Mouse (Mus musculus) intestine, embryonic 14.5 days (tissue): ENCODE data around the gene Parp9. TPM values are rescaled to one million over a fixed set of nuclear protein-coding genes. Genes with fewer than 3 reads are reported as not detected.
A peak's percentile ranks its signal among the peaks of the same experiment; 100 is the strongest.

Experiments
- ATAC-seq: fragments of 200-750 bp; cut with Nextera tagmentation; replicated peaks from 2 replicates; pipeline ENCODE4 v1.8.0; 2017; ENCODE audit warnings: low read depth, moderate number of reproducible peaks, moderate TSS enrichment, moderate library complexity; ENCODE audit not compliant: low FRiP score, low TSS enrichment
- DNase-seq: peaks from one replicate; pipeline ENCODE4 v3.0.0-alpha.2; 2018; ENCODE audit warnings: low spot score
- H3K27ac ChIP-seq: fragments of 300-500 bp; sonication (generic); 2 replicates; pipeline ENCODE4 v1.5.1; 2014; ENCODE audit warnings: low read depth, mild to moderate bottlenecking, control low read depth
- H3K27me3 ChIP-seq: fragments of 300-500 bp; sonication (generic); replicated peaks from 2 replicates; pipeline ENCODE4 v1.6.1; 2014; ENCODE audit warnings: low read length, control low read depth; ENCODE audit not compliant: control insufficient read depth, insufficient read depth
- H3K36me3 ChIP-seq: fragments of 300-500 bp; sonication (generic); 2 replicates; pipeline ENCODE4 v1.6.1; 2014; ENCODE audit warnings: low read length, control low read depth; ENCODE audit not compliant: control insufficient read depth, insufficient read depth
- H3K4me1 ChIP-seq: fragments of 300-500 bp; sonication (generic); replicated peaks from 2 replicates; pipeline ENCODE4 v1.6.1; 2014; ENCODE audit warnings: low read length, control low read depth, mixed read lengths; ENCODE audit not compliant: control insufficient read depth, insufficient read depth
- H3K4me2 ChIP-seq: fragments of 300-500 bp; sonication (generic); 2 replicates; pipeline ENCODE4 v1.6.1; 2014; ENCODE audit warnings: low read length
- H3K4me3 ChIP-seq: fragments of 300-500 bp; sonication (generic); 2 replicates; pipeline ENCODE4 v1.5.1; 2014; ENCODE audit warnings: low read depth, low read length, control low read depth, mixed read lengths
- H3K9ac ChIP-seq: fragments of 300-500 bp; sonication (generic); 2 replicates; pipeline ENCODE4 v1.6.1; 2014; ENCODE audit warnings: mild to moderate bottlenecking, low read length
- H3K9me3 ChIP-seq: fragments of 300-500 bp; sonication (generic); 2 replicates; pipeline ENCODE4 v1.6.1; 2016; ENCODE audit warnings: low read length, control low read depth; ENCODE audit not compliant: control insufficient read depth
- WGBS: fragments of 180-500 bp; shearing (Covaris S2); extraction: QIAGEN DNeasy Blood & Tissue Kit; methylation state at CpG from one replicate; pipeline ENCODE4 v1.1.7; 2014; 5-methylcytosine and 5-hydroxymethylcytosine counted together
- polyA plus RNA-seq: library from polyadenylated mRNA; unstranded; fragments of >200 nt; fragmentation: Nextera tagmentation; extraction: Ambion mirVana; gene quantifications from 2 replicates; pipeline ENCODE4 v1.2.1, GENCODE M21; 2014

Parp9 gene
- polyA plus RNA-seq, 1 experiment from 2014 or later, result 9.3 TPM

- no peak for ATAC-seq
- Histone ChIP-seq H3K27me3 (no peaks in the 10 kb centered on the region), H3K4me3 (no peak overlapping the region), H3K9ac (no peak overlapping the region), H3K4me1 (no peaks in the 10 kb centered on the region), H3K27ac (no peak overlapping the region), H3K36me3 (no peaks in the 10 kb centered on the region), H3K9me3 (no peaks in the 10 kb centered on the region), H3K4me2 (no peak overlapping the region)
- DNase-seq, result no peak
- 72% methylated on average over 2 of the region's 2 CpGs for WGBS
Measured at GRCm38 (mm10) chr16:35921676-35922235, 16.5 kb upstream of the Parp9 start.

GRCm38 (mm10) chr16:35922301-35922895, 15.9 kb upstream of the Parp9 start:
- no peak overlapping the region for H3K9ac ChIP-seq
- no peaks in the 10 kb centered on the region for H3K4me1 ChIP-seq
- DNase-seq, result no peak
- WGBS, result 67% methylated on average over 3 of the region's 3 CpGs
- H3K27me3 ChIP-seq, result no peaks in the 10 kb centered on the region
- H3K27ac ChIP-seq, result no peak overlapping the region
- no peak overlapping the region for H3K4me2 ChIP-seq
- H3K4me3 ChIP-seq, result no peak overlapping the region
- no peaks in the 10 kb centered on the region for H3K9me3 ChIP-seq
- no peak for ATAC-seq
- H3K36me3 ChIP-seq, result no peaks in the 10 kb centered on the region

DNA sequence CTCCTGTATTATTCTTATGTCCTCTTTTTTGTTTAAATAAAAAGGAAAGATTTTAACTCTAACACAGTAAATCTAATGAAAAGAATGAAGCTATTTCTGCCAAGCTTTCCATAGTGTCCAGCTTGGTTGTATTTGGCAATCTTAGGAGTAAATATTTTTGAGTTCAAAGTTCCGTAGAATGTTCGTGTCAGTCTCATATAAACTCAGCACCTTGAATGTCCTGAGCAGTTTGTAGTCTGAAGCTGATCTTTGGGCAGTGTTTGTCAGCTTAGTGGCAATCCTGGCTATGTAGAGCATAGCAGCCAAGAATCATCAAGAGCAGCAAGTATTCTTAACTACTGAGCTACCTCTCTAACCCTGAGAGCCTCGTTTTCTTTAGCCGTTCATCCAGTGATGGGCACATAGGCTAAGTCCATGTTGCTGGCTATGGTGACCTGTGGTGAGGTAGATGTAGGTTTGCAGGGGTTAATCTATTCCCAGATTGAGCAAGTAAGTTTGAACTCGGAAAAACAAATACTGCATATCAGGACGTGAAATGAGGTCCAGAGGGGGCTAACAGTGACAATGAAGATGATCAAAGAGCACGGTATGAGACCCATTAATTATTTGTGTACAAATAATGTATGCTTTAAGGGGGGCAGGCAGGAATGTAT, 14.6 kb upstream of the Parp9 start:
- DNase-seq (no peak), ATAC-seq (no peak)
- no peaks in the 10 kb centered on the region for H3K9me3 ChIP-seq
- H3K4me1 ChIP-seq, result no peaks in the 10 kb centered on the region
- H3K4me2 ChIP-seq, result no peak overlapping the region
- WGBS, result 74% methylated on average over 7 of the region's 7 CpGs
- no peak overlapping the region for H3K4me3 ChIP-seq
- H3K27me3 ChIP-seq, result no peaks in the 10 kb centered on the region
- H3K9ac ChIP-seq, result no peak overlapping the region
- no peak overlapping the region for H3K27ac ChIP-seq
- H3K36me3 ChIP-seq, result no peaks in the 10 kb centered on the region

DNA sequence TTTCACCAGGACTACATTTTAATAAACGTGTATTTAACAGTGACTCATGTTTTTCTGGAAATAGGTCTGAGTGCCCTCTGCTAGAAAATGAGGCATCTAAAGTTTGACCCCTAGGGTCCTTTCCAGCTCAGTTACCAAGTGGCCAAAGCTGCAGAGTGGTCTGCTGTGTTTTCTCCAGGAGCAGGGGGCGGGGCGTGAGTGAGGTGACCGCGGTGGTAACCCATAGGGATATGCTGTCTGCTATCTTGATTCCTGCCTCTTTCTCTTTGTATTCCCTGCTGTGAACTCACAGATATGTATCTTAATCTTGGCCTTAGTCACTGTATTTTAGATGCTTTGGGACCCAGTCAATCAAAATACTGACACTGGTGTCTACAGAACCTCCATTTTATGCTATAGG, 13.9 kb upstream of the Parp9 start:
- H3K27ac ChIP-seq, result no peak overlapping the region
- H3K4me1 ChIP-seq, result no peaks in the 10 kb centered on the region
- 86% methylated on average over 5 of the region's 5 CpGs for WGBS
- no peak overlapping the region for H3K4me2 ChIP-seq
- ATAC-seq, result no peak
- no peak for DNase-seq
- no peaks in the 10 kb centered on the region for H3K27me3 ChIP-seq
- H3K4me3 ChIP-seq, result no peak overlapping the region
- no peaks in the 10 kb centered on the region for H3K9me3 ChIP-seq
- no peaks in the 10 kb centered on the region for H3K36me3 ChIP-seq
- H3K9ac ChIP-seq, result no peak overlapping the region

DNA sequence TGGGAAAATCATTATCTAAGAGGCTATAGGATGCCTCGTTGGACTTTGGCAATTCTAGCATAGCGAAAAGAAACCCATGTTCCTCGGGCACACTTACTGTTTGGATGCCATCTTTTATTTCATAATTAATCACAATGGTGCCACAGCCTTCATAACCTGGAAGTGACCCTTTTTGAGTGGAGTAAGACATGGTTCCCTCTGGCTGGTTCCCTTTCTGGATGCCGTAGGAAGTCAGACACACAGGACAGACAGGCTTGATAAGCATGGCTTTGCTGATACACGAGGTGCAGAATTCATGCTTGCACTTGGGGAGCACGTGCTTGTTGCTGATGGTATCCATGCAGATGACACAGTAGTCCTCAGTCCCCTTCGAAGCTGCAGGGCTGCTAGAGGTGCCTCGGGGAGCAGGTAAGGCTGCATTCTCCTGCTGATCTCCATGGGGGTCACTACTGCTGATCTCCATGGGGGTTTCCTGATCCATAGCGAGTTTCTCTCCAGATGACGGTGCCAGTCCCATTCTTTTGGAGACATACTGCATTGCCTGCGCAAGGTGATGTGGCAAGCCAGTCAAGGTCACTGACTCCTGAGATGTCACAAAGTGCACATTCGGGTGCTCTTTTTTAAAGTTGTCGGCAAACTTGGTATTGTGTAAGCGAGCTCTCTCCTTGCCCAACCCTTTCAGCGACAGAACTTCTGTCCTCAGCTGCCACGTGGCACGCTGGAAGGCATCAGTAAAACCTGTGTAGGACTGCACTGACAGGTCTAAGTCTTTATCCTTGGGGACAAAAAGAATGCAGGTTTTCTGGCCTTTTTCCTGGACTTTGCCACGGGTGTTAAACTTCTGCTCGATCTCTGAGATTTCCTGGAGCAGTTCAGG, 5.9 kb upstream of the Parp9 start:
- ATAC-seq (no peak), DNase-seq (no peak)
- no peak overlapping the region for H3K4me3 ChIP-seq
- H3K9me3 ChIP-seq, result no peaks in the 10 kb centered on the region
- no peak overlapping the region for H3K4me2 ChIP-seq
- H3K27ac ChIP-seq, result no peak overlapping the region
- no peaks in the 10 kb centered on the region for H3K4me1 ChIP-seq
- H3K36me3 ChIP-seq, result 0 out of 2 replicates have a peak, but pooled peaks cover 3% of the 10 kb centered on the region
- WGBS, result 86% methylated on average over 19 of the region's 19 CpGs
- H3K27me3 ChIP-seq, result no peaks in the 10 kb centered on the region
- no peak overlapping the region for H3K9ac ChIP-seq

DNA sequence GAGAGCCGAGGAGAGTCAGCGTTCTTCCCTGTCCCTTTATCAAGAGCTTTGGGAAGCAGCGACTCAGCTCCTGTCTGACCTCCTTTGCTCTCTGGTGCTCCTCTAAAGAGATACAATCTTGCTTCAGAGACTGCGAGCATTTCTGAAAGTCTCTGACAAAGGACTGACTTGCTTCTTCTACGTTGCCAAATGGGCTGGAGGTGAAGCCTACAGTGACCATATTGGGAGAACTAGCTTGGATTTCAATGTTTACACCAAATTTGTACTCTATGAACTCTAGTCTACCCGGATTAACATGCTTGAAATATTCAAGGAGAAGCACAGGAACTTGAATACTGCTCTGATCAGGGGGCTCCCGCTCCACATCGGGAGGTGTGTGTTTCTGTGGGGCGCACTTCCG, 5.1 kb upstream of the Parp9 start:
- Histone ChIP-seq H3K27ac (no peak overlapping the region), H3K4me3 (no peak overlapping the region), H3K36me3 (0 out of 2 replicates have a peak, but pooled peaks cover 3% of the 10 kb centered on the region), H3K9me3 (no peaks in the 10 kb centered on the region), H3K27me3 (no peaks in the 10 kb centered on the region), H3K4me1 (no peaks in the 10 kb centered on the region), H3K4me2 (no peak overlapping the region), H3K9ac (no peak overlapping the region)
- WGBS, result 83% methylated on average over 10 of the region's 10 CpGs
- ATAC-seq, result no peak
- no peak for DNase-seq

DNA sequence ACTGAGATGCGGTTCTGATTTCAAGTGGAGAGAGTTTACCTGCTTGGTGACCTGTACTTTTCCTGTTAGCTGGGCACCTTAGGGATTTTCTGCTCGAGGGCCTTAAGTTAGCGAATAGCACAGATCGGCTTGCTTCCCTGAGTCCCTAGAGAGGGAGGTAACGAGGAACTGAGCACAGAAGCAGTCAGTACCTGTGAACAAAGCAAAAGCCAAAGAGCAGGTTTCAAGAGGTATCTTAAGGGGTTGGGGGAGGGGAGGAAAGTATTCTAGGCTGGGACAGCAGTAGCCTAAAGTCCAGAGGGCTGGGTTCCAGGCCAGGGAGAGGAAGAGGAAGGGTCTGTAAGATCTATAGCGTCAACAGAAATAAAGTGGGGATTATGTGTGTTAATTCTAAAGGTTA, 991 bp downstream of the Parp9 start:
- H3K4me3 ChIP-seq, result peak overlapping the region; percentile 76
- H3K4me1 ChIP-seq, result peaks cover 4% of the 10 kb centered on the region
- ATAC-seq (peak; percentile 26), DNase-seq (peak; percentile 55)
- H3K36me3 ChIP-seq, result no peaks in the 10 kb centered on the region
- no peaks in the 10 kb centered on the region for H3K9me3 ChIP-seq
- H3K27me3 ChIP-seq, result no peaks in the 10 kb centered on the region
- 4% methylated on average over 6 of the region's 6 CpGs for WGBS
- peak overlapping the region; percentile 59 for H3K9ac ChIP-seq
- peak overlapping the region; percentile 63 for H3K4me2 ChIP-seq
- peak overlapping the region; percentile 57; the same call in 1 of the 2 replicates for H3K27ac ChIP-seq

DNA sequence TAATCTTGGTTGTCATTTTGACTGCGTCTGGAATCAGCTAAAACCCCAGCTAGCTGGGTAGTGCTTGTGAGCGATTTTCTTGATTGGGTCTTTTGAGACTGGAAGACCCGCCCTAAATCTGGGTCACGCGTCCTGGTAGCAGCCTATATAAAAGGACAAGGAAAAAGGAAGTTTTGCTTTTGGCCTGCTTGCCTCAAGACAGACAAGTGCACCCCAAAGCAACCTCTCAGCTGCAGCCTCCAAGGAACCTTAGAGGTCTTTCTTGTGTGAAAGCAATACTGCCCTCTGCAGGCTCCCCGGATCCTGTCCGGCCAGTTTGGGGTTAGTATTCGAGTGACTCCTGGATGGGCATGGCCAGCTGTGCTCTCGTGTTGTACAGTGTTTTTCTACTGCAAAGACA, 1.4 kb downstream of the Parp9 start:
- Histone ChIP-seq H3K27me3 (no peaks in the 10 kb centered on the region), H3K36me3 (no peaks in the 10 kb centered on the region), H3K9me3 (no peaks in the 10 kb centered on the region), H3K27ac (peak overlapping the region; percentile 57; the same call in 1 of the 2 replicates), H3K4me3 (peak overlapping the region; percentile 76), H3K4me1 (peaks cover 4% of the 10 kb centered on the region), H3K4me2 (peak overlapping the region; percentile 63), H3K9ac (no peak overlapping the region)
- DNase-seq, result peak; percentile 87
- 14% methylated on average over 9 of the region's 9 CpGs for WGBS
- ATAC-seq, result peak; percentile 76; the same call in 1 of the 2 replicates
